Mouse (Mus musculus) liver, adult 2 months (tissue): ENCODE results near the gene Col5a1.

Source experiments
- CTCF ChIP-seq: fragments of 200-500 bp; IDR thresholded peaks from 2 replicates; pipeline ENCODE4 v1.5.1; 2011; ENCODE audit warnings: low read depth, low read length, control low read depth
- POLR2A ChIP-seq: fragments of 200-500 bp; IDR thresholded peaks from 2 replicates; pipeline ENCODE4 v1.6.1; 2011; ENCODE audit warnings: low read length, control low read depth; ENCODE audit not compliant: insufficient read depth; ENCODE audit errors: extremely low read depth

DNA sequence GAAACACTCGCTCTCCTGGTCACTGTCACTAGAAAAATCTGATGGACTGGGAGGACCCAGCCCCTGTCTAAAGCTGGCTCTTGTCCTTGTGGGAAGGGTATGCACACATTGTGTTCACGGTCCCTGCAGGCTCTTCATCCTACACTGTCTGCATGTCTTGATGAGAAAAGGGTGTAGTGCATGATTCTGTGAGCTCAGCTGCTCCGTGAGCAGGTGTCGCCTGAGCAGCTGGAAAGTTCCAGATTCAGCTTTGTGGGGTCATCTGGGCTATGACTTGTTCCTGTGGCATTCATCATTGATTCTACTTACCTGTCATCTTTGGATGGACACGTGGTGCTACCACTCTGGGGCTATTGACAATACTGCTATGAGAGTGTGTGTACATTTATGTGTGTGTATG lies 61.7 kb downstream of the Col5a1 start:
- no peak for TF ChIP-seq CTCF
- TF ChIP-seq POLR2A = no peak
